Mouse (Mus musculus) olfactory bulb, adult 2 months (tissue): ENCODE results near the gene Ecsit.

ENCODE experiments used
- CTCF ChIP-seq: fragments of 200-500 bp; IDR thresholded peaks from 2 replicates; pipeline ENCODE4 v1.5.1; 2012; ENCODE audit warnings: low read depth, mild to moderate bottlenecking, low read length, moderate library complexity; ENCODE audit not compliant: insufficient read depth
- POLR2A ChIP-seq: fragments of 200-500 bp; IDR thresholded peaks from 2 replicates; pipeline ENCODE4 v1.6.1; 2012; ENCODE audit warnings: mild to moderate bottlenecking, low read depth, low read length, moderate library complexity; ENCODE audit not compliant: insufficient read depth

- TF ChIP-seq CTCF (no peak), POLR2A (no peak)
These were observed 36.8 kb upstream of the Ecsit start for GRCm38 (mm10) chr9:22122005-22122404.
